Mouse (Mus musculus) lung, adult 2 months (tissue): ENCODE measurements around the gene Timp2. TPM values are rescaled to one million over a fixed set of nuclear protein-coding genes. Genes with fewer than 3 reads are reported as not detected.

Experiments
- DNase-seq: peaks from one replicate; pipeline ENCODE4 v3.0.0; 2022
- H3K4me1 ChIP-seq: fragments of 200-500 bp; 2 replicates; pipeline ENCODE4 v1.6.1; 2011; ENCODE audit warnings: low read length; ENCODE audit not compliant: control insufficient read depth, insufficient read depth
- H3K4me3 ChIP-seq: fragments of 200-500 bp; replicated peaks from 2 replicates; pipeline ENCODE3; 2011; ENCODE audit warnings: low read depth, mild to moderate bottlenecking, control low read depth, low read length; ENCODE audit errors: extremely low read depth
- CTCF ChIP-seq: fragments of 200-500 bp; IDR thresholded peaks from 2 replicates; pipeline ENCODE4 v1.5.1; 2011; ENCODE audit warnings: mild to moderate bottlenecking, low read length, control low read depth; ENCODE audit not compliant: insufficient read depth
- POLR2A ChIP-seq: fragments of 200-500 bp; IDR thresholded peaks from 2 replicates; pipeline ENCODE4 v1.6.1; 2011; ENCODE audit warnings: low read depth, mild to moderate bottlenecking, control low read depth, low read length, borderline replicate concordance; ENCODE audit errors: extremely low read depth
- WGBS: fragments of 180-500 bp; shearing (Covaris S2); methylation state at CpG from one replicate; pipeline ENCODE4 v1.1.7; 2018; 5-methylcytosine and 5-hydroxymethylcytosine counted together
- polyA plus RNA-seq: library from polyadenylated mRNA; depleted of rRNA; stranded (reverse); fragments of >200 nt; gene quantifications from 2 replicates; pipeline ENCODE4 v1.2.3, GENCODE M21; 2012

Timp2 gene
- polyA plus RNA-seq, 1 experiment, result 397 TPM

GRCm38 (mm10) chr11:118328947-118329346 lies 26.6 kb downstream of the Timp2 start:
- TF ChIP-seq CTCF, result no peak
- TF ChIP-seq POLR2A, result no peak
- H3K4me3 ChIP-seq, result no peak overlapping the region
- 79% methylated on average over 5 of the region's 5 CpGs for WGBS
- DNase-seq, result no peak
- peaks cover 14% of the 10 kb centered on the region for H3K4me1 ChIP-seq

GRCm38 (mm10) chr11:118328511-118328910 lies 27.0 kb downstream of the Timp2 start:
- DNase-seq, result no peak
- no peak for TF ChIP-seq POLR2A
- no peak for TF ChIP-seq CTCF
- 95% methylated on average over 6 of the region's 6 CpGs for WGBS
- Histone ChIP-seq H3K4me1 (peaks cover 14% of the 10 kb centered on the region), H3K4me3 (no peak overlapping the region)

GRCm38 (mm10) chr11:118326991-118327971 lies 28.3 kb downstream of the Timp2 start:
- peak; percentile 74 for DNase-seq
- peaks cover 14% of the 10 kb centered on the region for H3K4me1 ChIP-seq
- 41% methylated on average over 24 of the region's 24 CpGs for WGBS
- no peak overlapping the region for H3K4me3 ChIP-seq
- no peak for TF ChIP-seq POLR2A
- no peak for TF ChIP-seq CTCF

- Histone ChIP-seq H3K4me3 (no peak overlapping the region), H3K4me1 (peaks cover 14% of the 10 kb centered on the region)
- no peak for DNase-seq
- TF ChIP-seq CTCF (no peak), POLR2A (no peak)
- WGBS, result 90% methylated on average over 4 of the region's 4 CpGs
Measured at GRCm38 (mm10) chr11:118326491-118326890, 29.0 kb downstream of the Timp2 start.

GRCm38 (mm10) chr11:118324541-118324940 lies 31.0 kb downstream of the Timp2 start:
- Histone ChIP-seq H3K4me3 (no peak overlapping the region), H3K4me1 (peaks cover 14% of the 10 kb centered on the region)
- no peak for DNase-seq
- TF ChIP-seq POLR2A, result no peak
- no peak for TF ChIP-seq CTCF
- 48% methylated on average over 5 of the region's 5 CpGs for WGBS

GRCm38 (mm10) chr11:118323974-118324373 lies 31.6 kb downstream of the Timp2 start:
- WGBS, result 62% methylated on average over 5 of the region's 5 CpGs
- TF ChIP-seq CTCF, result no peak
- peaks cover 14% of the 10 kb centered on the region for H3K4me1 ChIP-seq
- DNase-seq, result no peak
- no peak overlapping the region for H3K4me3 ChIP-seq

GRCm38 (mm10) chr11:118322647-118323046 lies 32.9 kb downstream of the Timp2 start:
- WGBS, result 34% methylated on average over 3 of the region's 3 CpGs
- peaks cover 10% of the 10 kb centered on the region for H3K4me1 ChIP-seq

GRCm38 (mm10) chr11:118321971-118322370 lies 33.6 kb downstream of the Timp2 start:
- 56% methylated on average over 4 of the region's 4 CpGs for WGBS
- no peak overlapping the region for H3K4me3 ChIP-seq
- peaks cover 4% of the 10 kb centered on the region for H3K4me1 ChIP-seq
- no peak for DNase-seq
- TF ChIP-seq POLR2A (no peak), CTCF (no peak)

More at GRCm38 (mm10) chr11:118322647-118323046, 32.9 kb downstream of the Timp2 start:
- H3K4me3 ChIP-seq, result no peak overlapping the region
- DNase-seq, result no peak
- TF ChIP-seq POLR2A (no peak), CTCF (no peak)

GRCm38 (mm10) chr11:118321500-118321899 lies 34.0 kb downstream of the Timp2 start:
- Histone ChIP-seq H3K4me3 (no peak overlapping the region), H3K4me1 (peaks cover under 1% of the 10 kb centered on the region)
- 83% methylated on average over 7 of the region's 7 CpGs for WGBS
- TF ChIP-seq POLR2A (no peak), CTCF (no peak)
- no peak for DNase-seq

GRCm38 (mm10) chr11:118318678-118319077 lies 36.9 kb downstream of the Timp2 start:
- Histone ChIP-seq H3K4me1 (no peaks in the 10 kb centered on the region; the same call in 1 of the 2 replicates), H3K4me3 (no peak overlapping the region)
- TF ChIP-seq CTCF, result peak; percentile 81
- TF ChIP-seq POLR2A, result no peak
- peak; percentile 46 for DNase-seq
- 46% methylated on average over 5 of the region's 5 CpGs for WGBS
